Mouse (Mus musculus) CH12.LX (cell line): Measurements from ENCODE around the gene Bcl2l11.

Source experiments
- CTCF ChIP-seq, 2 experiments: IDR thresholded peaks in 1 of 2; conservative IDR thresholded peaks in 1 of 2; 2 replicates each; pipeline ENCODE4 v1.5.1; 2011 to 2012; ENCODE audit warnings: low read depth in 2 of 2, low read length in 2 of 2, improper control_type of control experiment in 1 of 2, inconsistent platforms in 1 of 2, mild to moderate bottlenecking in 1 of 2, moderate library complexity in 1 of 2
- ELF1 ChIP-seq: IDR thresholded peaks from 2 replicates; pipeline ENCODE4 v1.6.1; 2014; ENCODE audit warnings: low read depth, mild to moderate bottlenecking, inconsistent platforms, low read length, improper control_type of control experiment
- ETS1 ChIP-seq: conservative IDR thresholded peaks from 2 replicates; pipeline ENCODE4 v1.6.1; 2012; ENCODE audit warnings: low read depth, mild to moderate bottlenecking, inconsistent platforms, low read length, improper control_type of control experiment, moderate library complexity
- NELFE ChIP-seq: IDR thresholded peaks from 2 replicates; pipeline ENCODE4 v1.6.1; 2011; ENCODE audit warnings: low read depth, low read length, improper control_type of control experiment
- POLR2A ChIP-seq: IDR thresholded peaks from 2 replicates; pipeline ENCODE4 v1.6.1; 2011; ENCODE audit warnings: low read depth, mild to moderate bottlenecking, improper control_type of control experiment, low read length
- POLR2AphosphoS2 ChIP-seq: IDR thresholded peaks from 2 replicates; pipeline ENCODE4 v1.6.1; 2011; ENCODE audit warnings: low read depth, low read length, improper control_type of control experiment
- TBP ChIP-seq: conservative IDR thresholded peaks from 2 replicates; pipeline ENCODE4 v1.6.1; 2011; ENCODE audit warnings: low read depth, low read length, improper control_type of control experiment
- TCF12 ChIP-seq: IDR thresholded peaks from 2 replicates; pipeline ENCODE4 v1.6.1; 2014; ENCODE audit warnings: low read depth, mild to moderate bottlenecking, inconsistent platforms, low read length, improper control_type of control experiment
- USF1 ChIP-seq: IDR thresholded peaks from 2 replicates; pipeline ENCODE4 v1.6.1; 2014; ENCODE audit warnings: low read depth, mild to moderate bottlenecking, inconsistent platforms, low read length, improper control_type of control experiment
- USF2 ChIP-seq: conservative IDR thresholded peaks from 2 replicates; pipeline ENCODE4 v1.6.1; 2011; ENCODE audit warnings: low read depth, low read length, improper control_type of control experiment
- ZNF384 ChIP-seq: IDR thresholded peaks from 2 replicates; pipeline ENCODE4 v1.6.1; 2012; ENCODE audit warnings: low read depth, low read length, improper control_type of control experiment, inconsistent platforms

- TF ChIP-seq POLR2AphosphoS2 (no peak), CTCF (conservative IDR thresholded peaks at IDR 0.05 in 1 of 2, IDR thresholded peaks at IDR 0.05 in 1 of 2; ENCODE audit: low read depth in 2 of 2, low read length in 2 of 2) (no peak), TBP (no peak), ELF1 (no peak), POLR2A (no peak), USF2 (no peak), ETS1 (no peak), ZNF384 (no peak), TCF12 (no peak), USF1 (no peak), NELFE (no peak)
Measured at GRCm38 (mm10) chr2:128105651-128106050, 20.2 kb upstream of the Bcl2l11 start.
